Mouse (Mus musculus) forebrain, embryonic 13.5 days (tissue): ENCODE measurements around the gene Ctbs. TPM values are rescaled to one million over a fixed set of nuclear protein-coding genes. Genes with fewer than 3 reads are reported as not detected.

ENCODE experiments used
- ATAC-seq: fragments of 200-750 bp; cut with Nextera tagmentation; 2 replicates; pipeline ENCODE4 v1.8.0; 2017
- H3K27ac ChIP-seq: fragments of 300-500 bp; sonication (generic); 2 replicates; pipeline ENCODE4 v1.5.1; 2015; ENCODE audit warnings: inconsistent platforms, mild to moderate bottlenecking, moderate library complexity
- H3K27me3 ChIP-seq: fragments of 300-500 bp; sonication (generic); 2 replicates; pipeline ENCODE4 v1.6.1; 2015; ENCODE audit warnings: mild to moderate bottlenecking, inconsistent platforms
- H3K36me3 ChIP-seq: fragments of 300-500 bp; sonication (generic); 2 replicates; pipeline ENCODE4 v1.6.1; 2015; ENCODE audit warnings: mild to moderate bottlenecking, inconsistent platforms; ENCODE audit not compliant: poor library complexity, severe bottlenecking
- H3K4me1 ChIP-seq: fragments of 300-500 bp; sonication (generic); 2 replicates; pipeline ENCODE4 v1.6.1; 2015; ENCODE audit warnings: inconsistent platforms
- H3K4me2 ChIP-seq: fragments of 300-500 bp; sonication (generic); 2 replicates; pipeline ENCODE4 v1.6.1; 2015; ENCODE audit warnings: inconsistent platforms, mild to moderate bottlenecking, moderate library complexity
- H3K4me3 ChIP-seq: fragments of 300-500 bp; sonication (generic); 2 replicates; pipeline ENCODE4 v1.5.1; 2015; ENCODE audit warnings: mild to moderate bottlenecking, inconsistent platforms
- H3K9ac ChIP-seq: fragments of 300-500 bp; sonication (generic); 2 replicates; pipeline ENCODE4 v1.6.1; 2015; ENCODE audit warnings: mild to moderate bottlenecking, inconsistent platforms
- H3K9me3 ChIP-seq: fragments of 300-500 bp; sonication (generic); replicated peaks from 2 replicates; pipeline ENCODE4 v1.6.1; 2016; ENCODE audit warnings: inconsistent platforms
- WGBS: fragments of 180-500 bp; shearing (Covaris S2); methylation state at CpG from one replicate; pipeline ENCODE4 v1.1.7; 2015; 5-methylcytosine and 5-hydroxymethylcytosine counted together
- polyA plus RNA-seq: library from polyadenylated mRNA; unstranded; fragments of >200 nt; fragmentation: Nextera tagmentation; extraction: Ambion mirVana; gene quantifications from 2 replicates; pipeline ENCODE4 v1.2.1, GENCODE M21; 2015

The Ctbs gene
- polyA plus RNA-seq, 1 experiment from 2014 or later = 3.5 TPM

GRCm38 (mm10) chr3:146434686-146435085, 14.9 kb upstream of the Ctbs start:
- H3K36me3 ChIP-seq = peaks cover 85% of the 10 kb centered on the region
- no peaks in the 10 kb centered on the region for H3K27me3 ChIP-seq
- H3K4me1 ChIP-seq = no peaks in the 10 kb centered on the region
- no peaks in the 10 kb centered on the region for H3K9me3 ChIP-seq
- H3K27ac ChIP-seq = no peak overlapping the region
- no peak overlapping the region for H3K4me3 ChIP-seq
- 89% methylated on average over 8 of the region's 8 CpGs for WGBS
- ATAC-seq = no peak
- H3K4me2 ChIP-seq = no peak overlapping the region
- no peak overlapping the region for H3K9ac ChIP-seq

- ATAC-seq = no peak
- H3K36me3 ChIP-seq = peaks cover 86% of the 10 kb centered on the region
- H3K4me1 ChIP-seq = no peaks in the 10 kb centered on the region
- H3K9me3 ChIP-seq = no peaks in the 10 kb centered on the region
- H3K4me3 ChIP-seq = no peak overlapping the region
- no peak overlapping the region for H3K9ac ChIP-seq
- 91% methylated on average over 11 of the region's 11 CpGs for WGBS
- H3K27ac ChIP-seq = no peak overlapping the region
- no peaks in the 10 kb centered on the region for H3K27me3 ChIP-seq
- H3K4me2 ChIP-seq = no peak overlapping the region
These were observed 14.1 kb upstream of the Ctbs start for GRCm38 (mm10) chr3:146435533-146435932.

GRCm38 (mm10) chr3:146436114-146436513, 13.5 kb upstream of the Ctbs start:
- 94% methylated on average over 8 of the region's 8 CpGs for WGBS
- Histone ChIP-seq H3K4me1 (no peaks in the 10 kb centered on the region), H3K27me3 (no peaks in the 10 kb centered on the region), H3K9me3 (no peaks in the 10 kb centered on the region), H3K36me3 (peaks cover 83% of the 10 kb centered on the region), H3K4me3 (no peak overlapping the region), H3K4me2 (no peak overlapping the region), H3K9ac (no peak overlapping the region), H3K27ac (no peak overlapping the region)
- no peak for ATAC-seq

- no peaks in the 10 kb centered on the region for H3K9me3 ChIP-seq
- H3K27ac ChIP-seq = no peak overlapping the region
- ATAC-seq = no peak
- no peaks in the 10 kb centered on the region for H3K4me1 ChIP-seq
- no peaks in the 10 kb centered on the region for H3K27me3 ChIP-seq
- H3K36me3 ChIP-seq = peaks cover 64% of the 10 kb centered on the region
- H3K9ac ChIP-seq = no peak overlapping the region
- WGBS = 92% methylated on average over 12 of the region's 12 CpGs
- H3K4me2 ChIP-seq = no peak overlapping the region
- H3K4me3 ChIP-seq = no peak overlapping the region
These were observed 9.6 kb upstream of the Ctbs start for GRCm38 (mm10) chr3:146440011-146440410.

- Histone ChIP-seq H3K9ac (no peak overlapping the region), H3K27me3 (no peaks in the 10 kb centered on the region), H3K4me2 (no peak overlapping the region), H3K4me1 (no peaks in the 10 kb centered on the region), H3K27ac (no peak overlapping the region), H3K4me3 (no peak overlapping the region), H3K9me3 (no peaks in the 10 kb centered on the region), H3K36me3 (peaks cover 67% of the 10 kb centered on the region)
- ATAC-seq = no peak
- 89% methylated on average over 7 of the region's 7 CpGs for WGBS
These were observed 9.2 kb upstream of the Ctbs start for GRCm38 (mm10) chr3:146440422-146440821.

GRCm38 (mm10) chr3:146442484-146442883, 7.1 kb upstream of the Ctbs start:
- no peak overlapping the region for H3K4me3 ChIP-seq
- H3K27ac ChIP-seq = no peak overlapping the region
- H3K4me2 ChIP-seq = no peak overlapping the region
- H3K27me3 ChIP-seq = no peaks in the 10 kb centered on the region
- 94% methylated on average over 7 of the region's 7 CpGs for WGBS
- no peak overlapping the region for H3K9ac ChIP-seq
- H3K4me1 ChIP-seq = no peaks in the 10 kb centered on the region
- ATAC-seq = no peak
- H3K9me3 ChIP-seq = no peaks in the 10 kb centered on the region
- H3K36me3 ChIP-seq = peaks cover 55% of the 10 kb centered on the region

- 88% methylated on average over 8 of the region's 8 CpGs for WGBS
These were observed 6.7 kb upstream of the Ctbs start for GRCm38 (mm10) chr3:146442936-146443335.

GRCm38 (mm10) chr3:146443380-146443779, 6.2 kb upstream of the Ctbs start:
- H3K4me3 ChIP-seq = no peak overlapping the region
- no peaks in the 10 kb centered on the region for H3K27me3 ChIP-seq
- no peak overlapping the region for H3K4me2 ChIP-seq
- H3K9ac ChIP-seq = no peak overlapping the region
- H3K27ac ChIP-seq = no peak overlapping the region
- no peak for ATAC-seq
- H3K4me1 ChIP-seq = no peaks in the 10 kb centered on the region
- no peaks in the 10 kb centered on the region for H3K9me3 ChIP-seq
- 84% methylated on average over 7 of the region's 7 CpGs for WGBS
- peaks cover 48% of the 10 kb centered on the region for H3K36me3 ChIP-seq

More at GRCm38 (mm10) chr3:146442936-146443335, 6.7 kb upstream of the Ctbs start:
- no peak overlapping the region for H3K9ac ChIP-seq
- ATAC-seq = no peak
- no peaks in the 10 kb centered on the region for H3K27me3 ChIP-seq
- H3K4me1 ChIP-seq = no peaks in the 10 kb centered on the region
- no peak overlapping the region for H3K4me3 ChIP-seq
- H3K4me2 ChIP-seq = no peak overlapping the region
- H3K36me3 ChIP-seq = peaks cover 51% of the 10 kb centered on the region
- no peaks in the 10 kb centered on the region for H3K9me3 ChIP-seq
- H3K27ac ChIP-seq = no peak overlapping the region

- peaks cover 38% of the 10 kb centered on the region for H3K36me3 ChIP-seq
- H3K27ac ChIP-seq = no peak overlapping the region
- no peak overlapping the region for H3K9ac ChIP-seq
- 89% methylated on average over 7 of the region's 7 CpGs for WGBS
- H3K4me3 ChIP-seq = no peak overlapping the region
- H3K4me2 ChIP-seq = no peak overlapping the region
- H3K9me3 ChIP-seq = no peaks in the 10 kb centered on the region
- no peak for ATAC-seq
- H3K4me1 ChIP-seq = peaks cover 1% of the 10 kb centered on the region
- no peaks in the 10 kb centered on the region for H3K27me3 ChIP-seq
These were observed 4.7 kb upstream of the Ctbs start for GRCm38 (mm10) chr3:146444880-146445279.

- Histone ChIP-seq H3K4me1 (peaks cover 10% of the 10 kb centered on the region), H3K9me3 (no peaks in the 10 kb centered on the region), H3K4me3 (no peak overlapping the region), H3K27me3 (no peaks in the 10 kb centered on the region), H3K9ac (no peak overlapping the region), H3K27ac (no peak overlapping the region), H3K36me3 (peaks cover 28% of the 10 kb centered on the region), H3K4me2 (no peak overlapping the region)
- no peak for ATAC-seq
- 90% methylated on average over 5 of the region's 5 CpGs for WGBS
These were observed 2.4 kb upstream of the Ctbs start for GRCm38 (mm10) chr3:146447156-146447555.

GRCm38 (mm10) chr3:146447598-146447997, 2.0 kb upstream of the Ctbs start:
- ATAC-seq = no peak
- Histone ChIP-seq H3K9me3 (no peaks in the 10 kb centered on the region), H3K9ac (no peak overlapping the region), H3K36me3 (peaks cover 28% of the 10 kb centered on the region), H3K27me3 (no peaks in the 10 kb centered on the region), H3K4me3 (no peak overlapping the region), H3K4me1 (peaks cover 10% of the 10 kb centered on the region), H3K4me2 (no peak overlapping the region), H3K27ac (no peak overlapping the region)
- WGBS = 87% methylated on average over 3 of the region's 3 CpGs

- no peak for ATAC-seq
- WGBS = 92% methylated on average over 10 of the region's 10 CpGs
- peaks cover 10% of the 10 kb centered on the region for H3K4me1 ChIP-seq
- no peaks in the 10 kb centered on the region for H3K27me3 ChIP-seq
- H3K4me3 ChIP-seq = no peak overlapping the region
- H3K9ac ChIP-seq = no peak overlapping the region
- no peak overlapping the region for H3K27ac ChIP-seq
- H3K9me3 ChIP-seq = no peaks in the 10 kb centered on the region
- no peak overlapping the region for H3K4me2 ChIP-seq
- H3K36me3 ChIP-seq = peaks cover 24% of the 10 kb centered on the region
These were observed 1.2 kb upstream of the Ctbs start for GRCm38 (mm10) chr3:146448372-146448771.

- no peak for ATAC-seq
- Histone ChIP-seq H3K27ac (no peak overlapping the region), H3K9ac (no peak overlapping the region), H3K36me3 (peaks cover 18% of the 10 kb centered on the region), H3K4me2 (no peak overlapping the region), H3K4me1 (peaks cover 10% of the 10 kb centered on the region), H3K4me3 (no peak overlapping the region), H3K9me3 (no peaks in the 10 kb centered on the region), H3K27me3 (no peaks in the 10 kb centered on the region)
- 81% methylated on average over 6 of the region's 6 CpGs for WGBS
These were observed 626 bp upstream of the Ctbs start for GRCm38 (mm10) chr3:146448969-146449368.
